Mouse (Mus musculus) C2C12 (cell line): ENCODE results near the gene Adprh. TPM values are rescaled to one million over a fixed set of nuclear protein-coding genes. Genes with fewer than 3 reads are reported as not detected.

Source experiments
- H3K27me3 ChIP-seq: one replicate; pipeline ENCODE4 v1.6.1; 2011; ENCODE audit not compliant: control insufficient read depth, insufficient read depth, insufficient read length
- H3K36me3 ChIP-seq: one replicate; pipeline ENCODE4 v1.6.1; 2011; ENCODE audit not compliant: control insufficient read depth, insufficient read depth
- H3K4me3 ChIP-seq: one replicate; pipeline ENCODE4 v1.5.1; 2011; ENCODE audit warnings: mild to moderate bottlenecking, control low read depth; ENCODE audit not compliant: poor library complexity, insufficient read depth, severe bottlenecking
- H3K79me2 ChIP-seq: one replicate; pipeline ENCODE4 v1.6.1; 2011; ENCODE audit not compliant: control insufficient read depth, insufficient read depth
- H3K79me3 ChIP-seq: one replicate; pipeline ENCODE4 v1.6.1; 2011; ENCODE audit warnings: low read depth, control low read depth
- H3ac ChIP-seq: one replicate; pipeline ENCODE3; 2011; ENCODE audit warnings: low read depth; ENCODE audit not compliant: control insufficient read depth, insufficient read length
- CEBPB ChIP-seq: IDR thresholded peaks from one replicate; pipeline ENCODE4 v1.6.1; 2011; ENCODE audit warnings: low read depth, mild to moderate bottlenecking, control low read depth, moderate library complexity
- CTCF ChIP-seq: IDR thresholded peaks from one replicate; pipeline ENCODE4 v1.5.1; 2011; ENCODE audit not compliant: control insufficient read depth, insufficient read depth, insufficient read length
- FOSL1 ChIP-seq: IDR thresholded peaks from one replicate; pipeline ENCODE4 v1.8.0; 2011; ENCODE audit warnings: mild to moderate bottlenecking, low read length; ENCODE audit not compliant: poor library complexity, insufficient read depth, severe bottlenecking
- MAX ChIP-seq: IDR thresholded peaks from one replicate; pipeline ENCODE4 v1.6.1; 2011; ENCODE audit warnings: mild to moderate bottlenecking, control low read depth
- MYOD1 ChIP-seq: IDR thresholded peaks from one replicate; pipeline ENCODE4 v1.6.1; 2011; ENCODE audit warnings: low read depth; ENCODE audit not compliant: control insufficient read depth, insufficient read length
- MYOG ChIP-seq: IDR thresholded peaks from one replicate; pipeline ENCODE4 v1.6.1; 2011; ENCODE audit not compliant: control insufficient read depth, insufficient read length; ENCODE audit errors: extremely low read depth
- USF1 ChIP-seq: IDR thresholded peaks from one replicate; pipeline ENCODE4 v1.6.1; 2011; ENCODE audit warnings: low read depth, mild to moderate bottlenecking, control low read depth, moderate library complexity
- polyA plus RNA-seq: library from polyadenylated mRNA; unstranded; fragments of >200 nt; fragmentation: generic; extraction: Trizol; gene quantifications from one replicate; pipeline ENCODE4 v1.2.1, GENCODE M21; 2012; ENCODE audit warnings: missing spikeins

Adprh gene
- polyA plus RNA-seq, 1 experiment = 52.2 TPM

DNA sequence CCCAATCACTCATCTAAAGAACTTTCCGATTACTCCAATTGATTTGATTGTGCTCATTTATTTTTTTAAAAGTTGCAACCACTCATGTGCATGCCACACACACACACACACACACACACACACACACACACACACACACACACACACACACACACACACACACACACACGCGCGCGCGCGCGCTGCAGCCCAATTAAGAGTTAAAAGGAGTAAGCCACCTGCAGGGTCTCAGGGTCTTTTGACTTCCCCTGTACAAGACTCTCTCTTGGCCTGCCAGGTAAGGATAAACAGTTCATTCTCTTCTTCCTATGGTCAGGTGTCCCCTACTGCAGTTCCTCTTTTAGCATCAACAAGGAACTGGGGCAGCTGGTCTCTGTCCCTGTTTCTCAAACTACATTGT lies 44.1 kb downstream of the Adprh start:
- Histone ChIP-seq H3K36me3 (no peaks in the 10 kb centered on the region), H3K4me3 (no peak overlapping the region), H3K79me2 (no peaks in the 10 kb centered on the region), H3K79me3 (no peaks in the 10 kb centered on the region), H3K27me3 (no peaks in the 10 kb centered on the region), H3ac (no peak overlapping the region)
- TF ChIP-seq USF1 (no peak), MAX (no peak), CTCF (no peak), MYOG (no peak), FOSL1 (no peak), MYOD1 (no peak), CEBPB (no peak)

DNA sequence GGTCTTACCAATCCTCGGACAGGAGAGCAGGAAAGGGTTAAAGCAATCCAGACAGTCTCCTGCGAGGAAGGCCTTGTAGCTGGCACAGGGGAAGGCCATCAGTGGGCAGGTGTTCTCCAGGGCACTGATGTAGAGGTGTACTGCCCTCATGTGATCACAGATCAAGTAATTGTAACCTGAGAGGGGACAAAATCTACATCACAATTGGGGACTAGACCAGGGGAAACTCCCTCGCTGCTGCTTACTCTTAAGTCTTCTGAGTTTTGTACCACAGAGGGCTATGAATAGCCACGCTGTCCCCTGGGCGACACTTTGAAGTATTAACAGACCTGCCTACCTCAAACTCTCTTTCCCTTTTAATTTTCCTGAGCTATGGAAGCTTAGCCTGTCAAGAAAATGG lies 44.9 kb downstream of the Adprh start:
- H3K4me3 ChIP-seq = no peak overlapping the region

DNA sequence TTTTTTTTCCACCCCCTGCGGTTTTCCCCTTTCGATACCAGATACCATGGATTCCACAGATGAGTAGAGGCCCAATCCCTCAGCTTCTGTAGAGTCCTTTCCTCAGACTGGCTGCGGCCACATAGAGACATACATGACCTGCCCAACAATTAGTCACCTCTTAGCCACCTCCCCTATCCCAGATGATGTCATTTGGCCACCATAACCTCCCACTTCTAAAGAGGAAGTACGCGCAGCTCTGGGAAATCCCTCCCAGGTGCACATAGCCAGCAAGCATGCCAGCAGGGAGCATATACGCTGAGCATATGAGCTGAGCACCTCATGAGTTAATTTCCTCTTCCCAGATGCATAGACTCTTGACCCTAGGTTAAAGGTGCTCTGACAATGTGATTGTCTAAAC lies 45.8 kb downstream of the Adprh start:
- no peaks in the 10 kb centered on the region for H3K79me2 ChIP-seq
- no peaks in the 10 kb centered on the region for H3K79me3 ChIP-seq
- H3K36me3 ChIP-seq = no peaks in the 10 kb centered on the region
- H3ac ChIP-seq = no peak overlapping the region
- H3K4me3 ChIP-seq = no peak overlapping the region
- TF ChIP-seq CTCF (no peak), USF1 (no peak), MYOG (no peak)
- H3K27me3 ChIP-seq = no peaks in the 10 kb centered on the region

More for the DNA sequence above, 44.9 kb downstream of the Adprh start:
- Histone ChIP-seq H3ac (no peak overlapping the region), H3K36me3 (no peaks in the 10 kb centered on the region), H3K79me3 (no peaks in the 10 kb centered on the region), H3K27me3 (no peaks in the 10 kb centered on the region), H3K79me2 (no peaks in the 10 kb centered on the region)
- TF ChIP-seq MYOG = no peak
- no peak for TF ChIP-seq USF1
- TF ChIP-seq MAX = no peak
- TF ChIP-seq CTCF = no peak
- TF ChIP-seq CEBPB = no peak
- TF ChIP-seq FOSL1 = no peak
- no peak for TF ChIP-seq MYOD1

DNA sequence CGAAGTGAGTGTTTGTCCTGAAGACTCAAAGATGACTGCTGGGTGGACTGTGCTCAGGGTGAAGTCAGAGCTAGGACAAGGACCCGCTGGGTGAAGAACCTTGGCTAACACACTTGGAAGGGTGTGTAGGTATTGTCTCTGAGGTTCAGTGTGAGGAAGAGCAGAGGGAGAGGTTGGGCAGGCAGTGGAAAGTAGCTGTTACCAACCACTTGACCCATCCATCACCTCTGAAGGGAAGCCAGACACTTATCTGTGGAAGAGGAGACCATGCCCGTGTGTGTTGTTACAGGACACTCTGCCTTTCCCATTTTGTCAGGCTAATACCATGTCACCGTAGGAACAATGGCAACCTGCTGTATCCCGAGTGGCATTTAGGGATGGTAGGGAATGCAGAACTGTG lies 46.2 kb downstream of the Adprh start:
- TF ChIP-seq MYOD1 (no peak), MAX (no peak), CTCF (no peak), FOSL1 (no peak), MYOG (no peak), CEBPB (no peak), USF1 (no peak)
- H3K79me3 ChIP-seq = no peaks in the 10 kb centered on the region
- no peaks in the 10 kb centered on the region for H3K79me2 ChIP-seq
- H3ac ChIP-seq = no peak overlapping the region
- H3K36me3 ChIP-seq = no peaks in the 10 kb centered on the region
- H3K27me3 ChIP-seq = no peaks in the 10 kb centered on the region
- no peak overlapping the region for H3K4me3 ChIP-seq

DNA sequence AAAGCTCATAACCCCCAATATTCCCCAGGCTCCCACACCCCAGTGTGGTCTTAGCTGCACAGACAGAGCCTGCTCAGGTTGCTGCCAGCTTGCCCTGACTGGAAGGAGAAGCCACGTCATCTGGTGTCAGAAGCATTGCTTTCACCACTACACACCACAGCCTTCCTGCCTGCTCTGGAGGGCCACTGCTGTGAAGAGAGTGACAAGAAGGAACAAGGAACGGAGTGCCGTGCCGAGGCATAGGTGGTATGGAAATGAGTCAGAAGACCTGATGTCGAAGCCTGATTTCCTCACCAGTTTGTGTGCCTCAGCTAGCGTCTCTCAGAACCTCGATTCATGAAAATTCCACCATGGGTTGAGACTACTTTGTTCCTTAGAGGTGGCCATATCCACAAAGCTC lies 48.9 kb downstream of the Adprh start:
- Histone ChIP-seq H3K27me3 (no peaks in the 10 kb centered on the region), H3K36me3 (no peaks in the 10 kb centered on the region), H3K79me3 (no peaks in the 10 kb centered on the region), H3ac (no peak overlapping the region), H3K79me2 (no peaks in the 10 kb centered on the region), H3K4me3 (no peak overlapping the region)
- TF ChIP-seq CEBPB = no peak
- no peak for TF ChIP-seq FOSL1
- no peak for TF ChIP-seq MAX
- TF ChIP-seq USF1 = no peak
- no peak for TF ChIP-seq MYOD1
- no peak for TF ChIP-seq MYOG
- TF ChIP-seq CTCF = no peak

DNA sequence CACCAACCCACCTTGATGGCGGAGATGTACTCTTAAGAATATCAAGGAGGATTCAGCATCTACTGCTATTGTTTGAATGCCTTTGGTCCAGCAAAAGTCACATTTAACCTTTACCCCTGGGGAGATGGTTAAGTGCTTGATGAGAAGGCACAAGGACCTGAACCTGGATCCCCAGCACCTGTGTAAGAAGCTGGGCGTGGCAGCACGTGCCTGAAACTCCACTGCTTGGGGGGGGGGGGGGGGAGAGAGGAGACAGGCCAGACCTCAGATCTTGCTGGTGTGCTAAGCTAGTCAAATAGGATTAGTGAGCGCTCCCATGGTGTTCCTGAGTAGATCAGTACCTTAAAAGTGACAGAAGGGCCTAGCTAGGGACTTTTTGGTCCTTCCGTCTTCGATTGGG lies 51.0 kb downstream of the Adprh start:
- H3ac ChIP-seq = no peak overlapping the region
- H3K36me3 ChIP-seq = no peaks in the 10 kb centered on the region
- no peaks in the 10 kb centered on the region for H3K79me2 ChIP-seq
- no peak overlapping the region for H3K4me3 ChIP-seq
- H3K27me3 ChIP-seq = no peaks in the 10 kb centered on the region
- H3K79me3 ChIP-seq = no peaks in the 10 kb centered on the region
- TF ChIP-seq CEBPB (no peak), MYOD1 (no peak), FOSL1 (no peak), MAX (no peak), USF1 (no peak), MYOG (no peak), CTCF (no peak)
